Mouse (Mus musculus) testis, adult 2 months (tissue): ENCODE results near the gene Cog1. TPM values are rescaled to one million over a fixed set of nuclear protein-coding genes. Genes with fewer than 3 reads are reported as not detected.

Experiments used
- H3K27ac ChIP-seq: fragments of 200-500 bp; 2 replicates; pipeline ENCODE4 v1.5.1; 2012; ENCODE audit warnings: low read depth, low read length; ENCODE audit not compliant: control insufficient read depth, insufficient read depth
- H3K27me3 ChIP-seq: fragments of 200-500 bp; 2 replicates; pipeline ENCODE4 v1.6.1; 2012; ENCODE audit warnings: mild to moderate bottlenecking, low read length, moderate library complexity; ENCODE audit not compliant: control insufficient read depth, insufficient read depth
- H3K36me3 ChIP-seq: fragments of 200-500 bp; 2 replicates; pipeline ENCODE4 v1.6.1; 2012; ENCODE audit warnings: mild to moderate bottlenecking, low read length; ENCODE audit not compliant: control insufficient read depth, insufficient read depth
- H3K4me1 ChIP-seq: fragments of 200-500 bp; 2 replicates; pipeline ENCODE4 v1.6.1; 2012; ENCODE audit warnings: low read length; ENCODE audit not compliant: control insufficient read depth, insufficient read depth
- H3K4me3 ChIP-seq: fragments of 200-500 bp; 2 replicates; pipeline ENCODE4 v1.5.1; 2012; ENCODE audit warnings: low read depth, mild to moderate bottlenecking, low read length, moderate library complexity, mixed read lengths; ENCODE audit not compliant: control insufficient read depth
- CTCF ChIP-seq: fragments of 200-500 bp; IDR thresholded peaks from 2 replicates; pipeline ENCODE4 v1.5.1; 2012; ENCODE audit warnings: low read depth, mild to moderate bottlenecking, inconsistent platforms, low read length, moderate library complexity; ENCODE audit not compliant: control insufficient read depth, insufficient read depth, insufficient replicate concordance
- POLR2A ChIP-seq: fragments of 200-500 bp; IDR thresholded peaks from 2 replicates; pipeline ENCODE4 v1.6.1; 2012; ENCODE audit warnings: low read depth, mild to moderate bottlenecking, inconsistent platforms, low read length, moderate library complexity; ENCODE audit not compliant: control insufficient read depth
- polyA plus RNA-seq: library from polyadenylated mRNA; depleted of rRNA; stranded (reverse); fragments of >200 nt; gene quantifications from 2 replicates; pipeline ENCODE4 v1.2.3, GENCODE M21; 2012

Gene Cog1
- polyA plus RNA-seq, 1 experiment, result 50.2 TPM

DNA sequence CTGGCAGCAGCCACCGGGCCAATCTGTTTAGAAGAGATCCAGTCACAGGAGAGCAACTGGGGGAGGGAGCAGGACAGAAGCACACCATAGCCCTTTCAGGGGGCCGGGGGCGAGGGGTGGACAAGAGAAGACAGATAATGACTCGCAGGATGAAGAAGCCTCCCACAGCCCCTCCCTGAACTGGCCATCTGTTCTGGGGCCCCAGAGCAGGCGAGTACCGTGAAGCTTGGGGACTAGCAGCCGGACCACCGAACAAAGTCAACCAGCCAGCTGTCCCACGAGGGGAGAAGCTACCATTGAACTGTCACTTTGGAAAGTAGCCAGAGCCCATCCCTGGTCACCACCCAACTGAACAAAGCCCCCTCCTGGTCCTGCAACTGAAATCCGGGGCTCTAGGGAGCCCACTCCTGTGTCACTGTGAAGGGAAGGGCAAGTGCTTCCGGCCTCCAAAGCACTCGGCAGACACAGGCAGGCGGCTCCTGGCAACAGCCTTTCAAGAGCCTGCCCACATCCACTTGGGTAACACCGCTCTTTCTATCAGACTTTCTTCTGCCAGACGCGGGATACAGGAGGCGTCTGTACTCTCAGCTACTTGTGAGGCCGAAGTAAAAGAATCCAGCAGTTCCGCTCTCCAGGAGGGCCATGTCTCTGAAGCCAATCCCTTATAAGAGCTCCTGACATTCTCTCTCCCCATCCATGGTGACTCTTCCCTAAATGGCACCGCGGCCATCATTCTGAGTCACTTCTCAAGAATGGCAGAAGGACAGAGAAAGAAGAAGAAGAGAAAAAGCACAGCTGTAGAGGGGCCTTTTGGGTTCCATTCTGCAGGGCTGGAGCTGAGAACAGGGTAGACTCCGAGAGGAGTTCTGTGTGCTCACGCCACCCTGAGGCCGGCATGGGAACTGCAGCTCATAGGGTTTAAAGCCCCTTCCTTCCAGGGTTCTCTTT, 37.0 kb upstream of the Cog1 start:
- TF ChIP-seq CTCF, result peak; percentile 92
- no peak for TF ChIP-seq POLR2A
- peak overlapping the region; percentile 18; the same call in 1 of the 2 replicates for H3K27ac ChIP-seq
- H3K27me3 ChIP-seq, result no peaks in the 10 kb centered on the region
- H3K36me3 ChIP-seq, result no peaks in the 10 kb centered on the region
- peak overlapping the region; percentile 43 for H3K4me3 ChIP-seq
- H3K4me1 ChIP-seq, result peaks cover 6% of the 10 kb centered on the region

DNA sequence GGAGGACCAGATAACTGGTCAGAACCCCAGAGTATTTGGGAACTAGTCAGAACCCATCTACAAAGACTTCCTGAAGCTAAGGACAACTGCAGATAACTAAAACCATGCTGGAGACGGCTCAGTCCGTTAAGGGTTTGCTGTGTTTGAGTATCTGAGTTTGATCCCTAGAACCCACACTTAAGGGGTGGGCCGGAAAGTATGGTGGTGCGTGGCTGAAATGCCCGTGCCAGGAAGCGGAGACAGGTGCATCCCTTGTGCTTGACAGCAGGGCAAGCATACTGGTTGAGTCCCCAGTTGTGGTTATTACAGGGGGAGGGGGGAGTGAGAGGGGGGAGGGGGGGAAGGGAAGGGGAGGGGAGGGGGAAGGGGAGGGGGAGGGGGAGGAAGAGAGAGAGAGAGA, 34.5 kb upstream of the Cog1 start:
- H3K4me1 ChIP-seq, result peaks cover 15% of the 10 kb centered on the region
- H3K36me3 ChIP-seq, result no peaks in the 10 kb centered on the region
- no peak overlapping the region for H3K4me3 ChIP-seq
- no peaks in the 10 kb centered on the region; the same call in 1 of the 2 replicates for H3K27me3 ChIP-seq
- H3K27ac ChIP-seq, result no peak overlapping the region
- no peak for TF ChIP-seq POLR2A
- no peak for TF ChIP-seq CTCF

DNA sequence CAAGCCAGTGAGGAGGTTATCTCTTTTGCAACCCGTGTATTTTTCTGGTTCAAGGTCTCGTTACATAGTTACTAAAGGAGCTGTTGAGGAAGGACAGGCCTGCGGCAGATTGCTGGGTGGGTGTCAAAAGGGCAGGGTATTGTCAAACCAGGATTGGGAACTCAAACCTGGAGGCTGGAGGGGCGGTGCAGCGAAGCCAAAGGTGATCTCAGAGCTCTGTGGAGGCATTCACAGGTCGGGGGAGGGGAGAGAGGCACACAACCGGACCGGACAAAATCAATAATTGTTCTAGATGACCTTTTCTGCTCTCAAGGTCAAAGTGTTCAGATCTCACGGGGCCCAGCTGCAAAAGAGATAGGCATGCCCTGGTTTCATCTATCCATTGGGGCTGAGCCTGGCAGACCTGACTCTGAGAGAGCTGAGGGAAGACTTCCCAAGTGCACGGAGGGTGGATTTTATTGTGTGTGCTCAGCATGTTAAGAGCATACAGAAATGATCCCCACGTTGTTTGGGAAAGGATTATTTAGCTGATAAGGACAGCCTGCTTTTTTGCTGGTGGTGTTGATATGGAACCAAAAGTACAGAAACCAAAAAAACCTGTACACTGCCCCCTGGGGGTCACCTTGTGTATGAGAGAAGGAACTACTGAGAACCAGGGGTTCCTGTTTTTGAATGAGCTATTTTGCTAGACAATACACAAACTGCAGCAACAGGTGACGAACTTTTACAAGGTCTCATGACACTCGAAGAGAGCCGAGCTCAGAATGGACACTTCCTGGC, 31.6 kb upstream of the Cog1 start:
- Histone ChIP-seq H3K27ac (no peak overlapping the region), H3K27me3 (no peaks in the 10 kb centered on the region; the same call in 1 of the 2 replicates), H3K36me3 (no peaks in the 10 kb centered on the region), H3K4me1 (peaks cover 15% of the 10 kb centered on the region), H3K4me3 (no peak overlapping the region)
- TF ChIP-seq CTCF, result no peak
- TF ChIP-seq POLR2A, result no peak

DNA sequence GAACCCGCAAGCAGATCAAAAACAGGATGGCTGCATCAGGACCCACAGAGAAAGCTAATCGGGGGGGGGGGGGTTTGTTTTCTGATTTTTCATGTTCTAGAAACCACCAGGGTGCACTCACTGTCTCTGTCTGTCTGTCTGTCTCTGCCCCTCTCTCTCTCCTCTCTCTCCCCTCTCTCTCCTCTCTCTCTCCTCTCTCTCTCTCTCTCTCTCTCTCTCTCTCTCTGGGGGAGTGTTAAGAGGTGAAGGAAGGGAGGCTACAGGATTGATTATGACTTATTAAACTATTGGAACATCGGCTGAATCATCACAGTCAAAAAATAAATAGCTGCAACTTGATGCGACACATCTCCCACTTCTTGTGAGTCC, 30.7 kb upstream of the Cog1 start:
- H3K27ac ChIP-seq, result no peak overlapping the region
- no peaks in the 10 kb centered on the region; the same call in 1 of the 2 replicates for H3K27me3 ChIP-seq
- H3K4me1 ChIP-seq, result peaks cover 15% of the 10 kb centered on the region
- no peaks in the 10 kb centered on the region for H3K36me3 ChIP-seq
- H3K4me3 ChIP-seq, result no peak overlapping the region
- no peak for TF ChIP-seq CTCF
- no peak for TF ChIP-seq POLR2A

GRCm38 (mm10) chr11:113618672-113619419, 30.1 kb upstream of the Cog1 start, which contains the start of gene Sstr2:
TSS of gene Sstr2 (plus strand) at chr11:113619342.
- TF ChIP-seq CTCF, result no peak
- no peak for TF ChIP-seq POLR2A
- Histone ChIP-seq H3K27ac (no peak within 1 kb of the TSS), H3K4me3 (peak within 1 kb of the TSS; percentile 60), H3K4me1 (peaks cover 15% of the 10 kb centered on the region), H3K36me3 (no peaks in the 10 kb centered on the region), H3K27me3 (no peaks in the 10 kb centered on the region; the same call in 1 of the 2 replicates)

GRCm38 (mm10) chr11:113619420-113620080, 29.4 kb upstream of the Cog1 start:
- Histone ChIP-seq H3K4me1 (peaks cover 15% of the 10 kb centered on the region), H3K4me3 (peak overlapping the region; percentile 60), H3K27me3 (no peaks in the 10 kb centered on the region; the same call in 1 of the 2 replicates), H3K27ac (no peak overlapping the region), H3K36me3 (no peaks in the 10 kb centered on the region)
- TF ChIP-seq CTCF (no peak), POLR2A (no peak)
